Mouse (Mus musculus) heart, embryonic 12.5 days (tissue): ENCODE measurements at regions not wholly inside any gene's neighbourhood (a gene's known extent, or its start where the extent isn't known, plus 50 kb on each side); places are given as distances from the start of the nearest gene placed in this dataset.
A peak's percentile ranks its signal among the peaks of the same experiment; 100 is the strongest.
"Not testable (repeated sequence)": the region's sequence is repeated elsewhere in the genome, so short reads cannot be mapped to it uniquely, and the experiment has no call there.

Source experiments
- ATAC-seq: fragments of 200-750 bp; cut with Nextera tagmentation; 2 replicates; pipeline ENCODE4 v1.8.0; 2017; ENCODE audit warnings: moderate TSS enrichment, moderate library complexity; ENCODE audit not compliant: insufficient number of reproducible peaks, low FRiP score
- H3K27ac ChIP-seq: fragments of 300-500 bp; sonication (generic); 2 replicates; pipeline ENCODE4 v1.5.1; 2016; ENCODE audit warnings: mild to moderate bottlenecking, moderate library complexity; ENCODE audit not compliant: poor library complexity, severe bottlenecking
- H3K27me3 ChIP-seq: fragments of 300-500 bp; sonication (generic); replicated peaks from 2 replicates; pipeline ENCODE4 v1.6.1; 2016; ENCODE audit warnings: mild to moderate bottlenecking, moderate library complexity
- H3K36me3 ChIP-seq: fragments of 300-500 bp; sonication (generic); 2 replicates; pipeline ENCODE4 v1.6.1; 2016; ENCODE audit warnings: mild to moderate bottlenecking, moderate library complexity
- H3K4me1 ChIP-seq: fragments of 300-500 bp; sonication (generic); replicated peaks from 2 replicates; pipeline ENCODE4 v1.6.1; 2016; ENCODE audit warnings: mild to moderate bottlenecking
- H3K4me2 ChIP-seq: fragments of 300-500 bp; sonication (generic); 2 replicates; pipeline ENCODE4 v1.6.1; 2016; ENCODE audit warnings: mild to moderate bottlenecking, moderate library complexity
- H3K4me3 ChIP-seq: fragments of 300-500 bp; sonication (generic); 2 replicates; pipeline ENCODE4 v1.5.1; 2016; ENCODE audit warnings: mild to moderate bottlenecking
- H3K9ac ChIP-seq: fragments of 300-500 bp; sonication (generic); 2 replicates; pipeline ENCODE4 v1.6.1; 2016; ENCODE audit warnings: mild to moderate bottlenecking, moderate library complexity
- H3K9me3 ChIP-seq: fragments of 300-500 bp; sonication (generic); replicated peaks from 2 replicates; pipeline ENCODE4 v1.6.1; 2016; ENCODE audit warnings: mild to moderate bottlenecking, moderate library complexity
- WGBS: fragments of 180-500 bp; shearing (Covaris S2); methylation state at CpG from one replicate; pipeline ENCODE4 v1.1.7; 2016; 5-methylcytosine and 5-hydroxymethylcytosine counted together

- H3K4me1 ChIP-seq, ATAC-seq, H3K27ac ChIP-seq, H3K4me2 ChIP-seq, H3K9ac ChIP-seq, H3K36me3 ChIP-seq, H3K9me3 ChIP-seq, H3K4me3 ChIP-seq, H3K27me3 ChIP-seq: not testable (repeated sequence)
- 80% methylated on average over 2 of the region's 2 CpGs for WGBS
These were observed 222.3 kb upstream of the Ell2 start for GRCm38 (mm10) chr13:75484252-75484651.

- H3K27me3 ChIP-seq, result no peaks in the 10 kb centered on the region
- ATAC-seq, result no peak
- H3K27ac ChIP-seq, result no peak overlapping the region
- H3K4me3 ChIP-seq, result no peak overlapping the region
- H3K9me3 ChIP-seq, result no peaks in the 10 kb centered on the region
- H3K36me3 ChIP-seq, result no peaks in the 10 kb centered on the region
- WGBS, result 62% methylated on average over 3 of the region's 3 CpGs
- no peak overlapping the region for H3K4me2 ChIP-seq
- H3K4me1 ChIP-seq, result no peaks in the 10 kb centered on the region
- H3K9ac ChIP-seq, result no peak overlapping the region
These were observed 205.0 kb upstream of the Ell2 start for GRCm38 (mm10) chr13:75501530-75501929.

DNA sequence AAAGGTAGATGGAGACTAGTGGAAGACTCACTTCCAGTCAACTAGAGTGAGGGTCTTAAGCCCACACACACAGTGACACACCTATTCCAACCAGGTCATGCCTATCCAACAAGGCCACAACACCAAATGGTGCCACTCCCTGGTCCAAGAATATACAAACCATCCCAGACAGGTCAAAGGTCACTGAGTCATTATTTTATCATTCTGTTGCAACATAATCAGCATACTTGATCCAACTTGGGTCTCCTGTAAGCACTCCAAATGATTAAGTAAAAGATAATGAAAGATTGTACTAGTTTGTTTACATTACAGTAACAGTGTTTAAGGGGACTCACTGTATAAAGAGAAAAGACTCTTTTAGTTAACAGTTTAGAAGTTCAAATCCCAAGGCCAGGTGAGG is 203.2 kb upstream of the Ell2 start:
- Histone ChIP-seq H3K4me1 (no peaks in the 10 kb centered on the region), H3K27ac (no peak overlapping the region), H3K9ac (no peak overlapping the region), H3K4me3 (no peak overlapping the region), H3K27me3 (no peaks in the 10 kb centered on the region), H3K4me2 (no peak overlapping the region), H3K36me3 (no peaks in the 10 kb centered on the region), H3K9me3 (no peaks in the 10 kb centered on the region)
- no peak for ATAC-seq

GRCm38 (mm10) chr13:75514315-75515020 is 192.1 kb upstream of the Ell2 start:
- 22% methylated on average over 1 of the region's 1 CpGs for WGBS
- Histone ChIP-seq H3K27me3 (no peaks in the 10 kb centered on the region), H3K4me3 (no peak overlapping the region), H3K27ac (no peak overlapping the region), H3K36me3 (no peaks in the 10 kb centered on the region), H3K4me1 (no peaks in the 10 kb centered on the region), H3K9me3 (no peaks in the 10 kb centered on the region), H3K9ac (no peak overlapping the region), H3K4me2 (no peak overlapping the region)
- no peak for ATAC-seq

DNA sequence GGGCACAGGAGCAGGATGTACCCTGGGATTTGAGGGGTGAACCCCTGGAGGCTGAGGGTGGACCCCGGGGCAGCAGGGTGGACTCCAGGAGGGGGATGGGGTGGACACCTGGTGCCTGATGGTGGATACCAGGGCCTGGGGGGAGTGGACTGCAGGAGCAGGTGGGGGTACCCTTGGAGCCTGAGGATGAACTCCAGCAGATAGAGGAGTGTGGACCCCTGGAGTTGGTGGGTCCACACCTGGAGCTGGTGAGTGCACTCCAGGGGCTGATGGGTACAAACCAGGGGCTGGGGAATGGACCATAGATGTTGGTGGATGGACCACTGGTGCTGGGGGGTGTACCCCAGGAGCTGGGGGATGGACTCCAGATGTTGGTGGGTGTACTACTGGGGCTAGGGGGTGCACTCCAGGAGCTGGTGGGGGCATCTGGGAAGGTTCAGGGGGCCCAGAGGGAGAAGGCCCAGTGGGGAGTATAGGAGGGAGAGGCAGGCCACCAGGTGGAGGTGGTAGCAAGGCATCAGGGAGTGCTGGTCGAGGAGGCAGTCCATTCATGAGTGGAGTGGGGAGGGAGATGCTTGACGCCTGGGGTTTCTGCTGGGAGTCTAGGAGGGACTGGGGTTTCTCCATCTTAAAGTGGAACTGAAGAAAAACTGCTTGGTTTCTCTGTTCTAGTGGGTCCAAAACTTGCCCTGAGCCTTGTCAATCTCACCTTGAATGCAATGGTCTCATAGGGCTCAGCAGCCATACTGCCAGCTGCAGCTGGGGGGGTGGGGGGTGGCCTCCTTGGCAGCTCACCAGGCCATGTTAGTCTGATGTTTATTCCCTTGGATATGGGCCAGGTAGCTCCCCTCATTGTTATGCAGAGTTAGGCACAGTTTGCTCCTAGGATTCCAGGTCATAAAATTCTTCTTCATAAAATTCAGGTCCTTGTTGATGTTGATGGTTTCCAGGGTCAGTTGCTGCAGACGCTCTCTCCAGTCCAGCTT is 183.0 kb upstream of the Ell2 start:
- H3K9me3 ChIP-seq, result no peaks in the 10 kb centered on the region
- H3K4me2 ChIP-seq, result no peak overlapping the region
- H3K9ac ChIP-seq, result no peak overlapping the region
- no peak overlapping the region for H3K27ac ChIP-seq
- no peak overlapping the region for H3K4me3 ChIP-seq
- H3K36me3 ChIP-seq, result no peaks in the 10 kb centered on the region
- 68% methylated on average over 4 of the region's 4 CpGs for WGBS
- no peaks in the 10 kb centered on the region for H3K4me1 ChIP-seq
- peak; percentile 42; the same call in 1 of the 2 replicates for ATAC-seq
- no peaks in the 10 kb centered on the region for H3K27me3 ChIP-seq

GRCm38 (mm10) chr13:75524481-75524880 is 182.1 kb upstream of the Ell2 start:
- 81% methylated on average over 4 of the region's 4 CpGs for WGBS

DNA sequence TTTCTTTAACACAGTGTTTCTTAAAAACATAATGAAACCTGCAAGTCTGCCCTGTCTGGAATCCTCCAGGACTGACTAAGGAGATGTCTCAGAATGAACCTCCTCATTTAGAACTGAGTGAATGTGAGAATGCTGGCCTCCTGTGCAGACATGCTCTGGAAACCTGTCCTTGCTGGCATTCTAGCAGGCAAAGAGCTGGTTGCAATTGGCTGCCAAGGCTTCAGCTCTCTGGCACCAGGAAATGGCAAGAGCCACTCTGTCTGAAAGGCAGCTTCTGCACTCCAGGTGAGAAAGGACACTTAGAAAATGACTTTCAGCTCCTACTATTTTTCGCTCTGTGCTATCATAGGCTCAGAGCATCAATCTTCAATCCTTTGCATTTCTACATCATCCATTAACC is 175.0 kb upstream of the Ell2 start:
- Histone ChIP-seq H3K9ac (no peak overlapping the region), H3K4me3 (no peak overlapping the region), H3K9me3 (no peaks in the 10 kb centered on the region), H3K36me3 (no peaks in the 10 kb centered on the region), H3K27ac (no peak overlapping the region), H3K4me2 (no peak overlapping the region), H3K4me1 (no peaks in the 10 kb centered on the region), H3K27me3 (no peaks in the 10 kb centered on the region)
- no peak for ATAC-seq
- 94% methylated on average over 1 of the region's 1 CpGs for WGBS

More at GRCm38 (mm10) chr13:75524481-75524880, 182.1 kb upstream of the Ell2 start:
- no peak for ATAC-seq
- no peaks in the 10 kb centered on the region for H3K27me3 ChIP-seq
- no peaks in the 10 kb centered on the region for H3K4me1 ChIP-seq
- H3K36me3 ChIP-seq, result no peaks in the 10 kb centered on the region
- no peak overlapping the region for H3K4me3 ChIP-seq
- no peaks in the 10 kb centered on the region for H3K9me3 ChIP-seq
- no peak overlapping the region for H3K4me2 ChIP-seq
- no peak overlapping the region for H3K9ac ChIP-seq
- H3K27ac ChIP-seq, result no peak overlapping the region

DNA sequence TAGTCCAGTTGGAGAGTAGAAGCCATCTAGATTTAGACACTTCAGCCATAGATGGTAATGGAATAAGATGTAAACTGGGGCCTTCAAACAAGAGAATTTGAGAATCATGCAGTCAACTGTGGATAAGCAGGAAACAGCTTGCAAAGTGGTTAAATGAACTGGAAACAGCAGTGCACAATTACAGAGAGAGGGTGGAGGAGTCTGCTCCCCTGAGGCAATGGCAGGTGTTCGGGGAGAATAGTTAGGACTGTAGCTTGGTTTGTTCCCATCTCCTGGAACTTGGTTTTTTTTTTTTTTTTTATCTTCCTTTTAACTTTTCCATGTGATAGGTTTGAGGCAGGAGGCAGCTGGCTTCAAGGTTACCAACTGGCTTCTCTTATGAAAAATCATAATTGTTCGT is 165.1 kb upstream of the Ell2 start:
- Histone ChIP-seq H3K27me3 (no peaks in the 10 kb centered on the region), H3K4me1 (no peaks in the 10 kb centered on the region), H3K9ac (no peak overlapping the region), H3K27ac (no peak overlapping the region), H3K9me3 (no peaks in the 10 kb centered on the region), H3K4me3 (no peak overlapping the region), H3K36me3 (no peaks in the 10 kb centered on the region), H3K4me2 (no peak overlapping the region)
- ATAC-seq, result no peak
- 81% methylated on average over 2 of the region's 2 CpGs for WGBS

DNA sequence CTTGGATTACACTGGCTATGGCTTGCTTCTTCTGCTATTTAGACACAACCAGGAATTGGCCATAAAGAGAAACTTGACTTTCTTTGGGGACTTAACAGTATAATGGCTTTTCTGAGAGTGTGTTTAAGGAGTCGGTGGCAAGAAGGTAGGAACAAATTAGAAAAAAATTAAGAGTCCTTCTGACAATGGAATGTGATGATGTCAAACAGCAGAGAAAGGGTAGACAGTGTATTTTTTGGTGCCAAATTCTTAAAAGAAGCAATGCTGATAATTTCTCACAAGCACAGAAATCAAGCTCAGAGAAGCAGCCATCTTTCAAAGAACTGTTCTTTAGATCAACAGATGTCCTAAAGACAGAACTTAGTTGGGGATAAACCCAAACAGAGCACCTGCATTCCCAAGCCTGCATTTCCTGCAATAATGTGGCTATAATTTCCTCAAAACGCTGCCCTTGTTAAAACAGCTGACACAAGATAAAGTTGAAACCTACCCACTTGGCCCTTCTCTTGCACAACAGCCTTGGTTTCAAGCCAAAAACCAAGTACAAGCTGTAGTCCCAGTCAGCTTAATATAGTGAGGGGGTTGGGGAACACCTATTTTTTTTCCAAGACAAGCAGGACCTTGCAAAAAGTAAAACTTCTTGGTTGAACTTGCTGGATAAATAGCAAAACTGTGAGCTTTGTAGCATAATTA is 164.2 kb upstream of the Ell2 start:
- H3K36me3 ChIP-seq, result no peaks in the 10 kb centered on the region
- H3K4me2 ChIP-seq, result no peak overlapping the region
- no peaks in the 10 kb centered on the region for H3K4me1 ChIP-seq
- H3K27me3 ChIP-seq, result no peaks in the 10 kb centered on the region
- 52% methylated on average over 2 of the region's 2 CpGs for WGBS
- no peak overlapping the region for H3K4me3 ChIP-seq
- no peak overlapping the region for H3K27ac ChIP-seq
- no peak overlapping the region for H3K9ac ChIP-seq
- H3K9me3 ChIP-seq, result no peaks in the 10 kb centered on the region
- ATAC-seq, result no peak

DNA sequence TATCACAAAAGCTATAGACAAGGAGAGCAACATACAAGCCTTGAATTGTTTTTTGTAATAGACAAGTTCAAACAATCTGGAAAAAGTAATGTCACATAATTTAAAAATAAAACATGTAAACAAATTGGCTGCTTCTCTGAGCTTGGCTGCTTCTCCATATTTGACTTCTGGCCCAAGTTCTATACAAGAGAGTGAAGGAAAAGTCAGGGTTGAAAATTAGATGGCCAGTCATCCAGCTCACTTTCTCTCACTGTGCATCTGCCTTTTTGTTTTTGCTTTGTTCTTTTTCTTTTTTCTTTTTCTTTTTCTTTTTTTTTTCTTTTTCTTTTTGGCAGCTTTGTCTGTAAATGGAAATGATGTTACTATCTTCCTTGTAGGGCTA is 163.6 kb upstream of the Ell2 start:
- H3K27ac ChIP-seq, result no peak overlapping the region
- H3K9me3 ChIP-seq, result no peaks in the 10 kb centered on the region
- no peak for ATAC-seq
- no peak overlapping the region for H3K4me3 ChIP-seq
- no peak overlapping the region for H3K9ac ChIP-seq
- no peaks in the 10 kb centered on the region for H3K4me1 ChIP-seq
- H3K4me2 ChIP-seq, result no peak overlapping the region
- H3K27me3 ChIP-seq, result no peaks in the 10 kb centered on the region
- H3K36me3 ChIP-seq, result no peaks in the 10 kb centered on the region

DNA sequence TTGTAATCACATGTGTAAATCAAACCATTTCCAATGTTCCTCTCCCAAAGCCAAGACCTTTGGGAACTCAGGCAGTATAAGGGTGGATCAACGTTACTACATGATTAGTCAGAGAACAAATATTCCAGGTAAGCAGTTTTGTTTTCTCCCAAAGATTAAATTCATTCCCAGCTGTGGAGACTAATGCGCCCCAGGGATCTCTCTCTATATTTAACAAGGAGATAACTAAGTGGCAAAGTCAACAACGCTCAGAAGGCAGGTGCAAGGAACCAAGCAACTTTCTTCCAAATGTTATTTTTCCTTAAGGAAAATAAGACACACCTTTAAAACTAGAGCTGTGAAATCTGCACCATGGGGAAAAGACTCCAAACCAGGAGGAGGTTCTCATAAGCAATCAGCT is 163.0 kb upstream of the Ell2 start:
- Histone ChIP-seq H3K4me1 (no peaks in the 10 kb centered on the region), H3K4me2 (no peak overlapping the region), H3K27me3 (no peaks in the 10 kb centered on the region), H3K9me3 (no peaks in the 10 kb centered on the region), H3K9ac (no peak overlapping the region), H3K27ac (no peak overlapping the region), H3K4me3 (no peak overlapping the region), H3K36me3 (no peaks in the 10 kb centered on the region)
- 68% methylated on average over 3 of the region's 3 CpGs for WGBS
- ATAC-seq, result no peak
